Mouse (Mus musculus): ENCODE results near the gene Colgalt1. TPM values are rescaled to one million over a fixed set of nuclear protein-coding genes. Genes with fewer than 3 reads are reported as not detected.

Colgalt1 gene
- polyA plus RNA-seq, 1 experiment = 37.4 TPM

GRCm38 (mm10) chr8:71637149-71638095 lies 26.6 kb downstream of the Colgalt1 start:
- TF ChIP-seq CTCF (IDR thresholded peaks at IDR 0.05; ENCODE audit: control insufficient read depth, insufficient read depth, insufficient replicate concordance, low read depth, low read length) = no peak
- no peak for TF ChIP-seq POLR2A (IDR thresholded peaks at IDR 0.05; ENCODE audit: control insufficient read depth, low read depth, low read length)
- Histone ChIP-seq H3K27ac (ENCODE audit: control insufficient read depth, insufficient read depth, low read depth, low read length) (no peak overlapping the region), H3K4me1 (ENCODE audit: control insufficient read depth, insufficient read depth, low read length) (peaks cover 15% of the 10 kb centered on the region), H3K4me3 (ENCODE audit: control insufficient read depth, low read depth, low read length) (no peak overlapping the region), H3K27me3 (ENCODE audit: control insufficient read depth, insufficient read depth, low read length) (no peaks in the 10 kb centered on the region), H3K36me3 (ENCODE audit: control insufficient read depth, insufficient read depth, low read length) (no peaks in the 10 kb centered on the region)

GRCm38 (mm10) chr8:71638321-71638720 lies 27.5 kb downstream of the Colgalt1 start:
- Histone ChIP-seq H3K27ac (ENCODE audit: control insufficient read depth, insufficient read depth, low read depth, low read length) (no peak overlapping the region), H3K4me3 (ENCODE audit: control insufficient read depth, low read depth, low read length) (no peak overlapping the region), H3K36me3 (ENCODE audit: control insufficient read depth, insufficient read depth, low read length) (no peaks in the 10 kb centered on the region), H3K27me3 (ENCODE audit: control insufficient read depth, insufficient read depth, low read length) (no peaks in the 10 kb centered on the region), H3K4me1 (ENCODE audit: control insufficient read depth, insufficient read depth, low read length) (peaks cover 11% of the 10 kb centered on the region)
- TF ChIP-seq CTCF (IDR thresholded peaks at IDR 0.05; ENCODE audit: control insufficient read depth, insufficient read depth, insufficient replicate concordance, low read depth, low read length) = no peak
- TF ChIP-seq POLR2A (IDR thresholded peaks at IDR 0.05; ENCODE audit: control insufficient read depth, low read depth, low read length) = no peak

GRCm38 (mm10) chr8:71639318-71639717 lies 28.5 kb downstream of the Colgalt1 start:
- Histone ChIP-seq H3K36me3 (ENCODE audit: control insufficient read depth, insufficient read depth, low read length) (no peaks in the 10 kb centered on the region), H3K27me3 (ENCODE audit: control insufficient read depth, insufficient read depth, low read length) (no peaks in the 10 kb centered on the region), H3K4me1 (ENCODE audit: control insufficient read depth, insufficient read depth, low read length) (peaks cover 3% of the 10 kb centered on the region), H3K4me3 (ENCODE audit: control insufficient read depth, low read depth, low read length) (no peak overlapping the region), H3K27ac (ENCODE audit: control insufficient read depth, insufficient read depth, low read depth, low read length) (no peak overlapping the region)
- TF ChIP-seq CTCF (IDR thresholded peaks at IDR 0.05; ENCODE audit: control insufficient read depth, insufficient read depth, insufficient replicate concordance, low read depth, low read length) (no peak), POLR2A (IDR thresholded peaks at IDR 0.05; ENCODE audit: control insufficient read depth, low read depth, low read length) (no peak)

GRCm38 (mm10) chr8:71645510-71645909 lies 34.7 kb downstream of the Colgalt1 start:
- Histone ChIP-seq H3K36me3 (ENCODE audit: control insufficient read depth, insufficient read depth, low read length) (no peaks in the 10 kb centered on the region), H3K27ac (ENCODE audit: control insufficient read depth, insufficient read depth, low read depth, low read length) (no peak overlapping the region), H3K27me3 (ENCODE audit: control insufficient read depth, insufficient read depth, low read length) (no peaks in the 10 kb centered on the region), H3K4me1 (ENCODE audit: control insufficient read depth, insufficient read depth, low read length) (no peaks in the 10 kb centered on the region), H3K4me3 (ENCODE audit: control insufficient read depth, low read depth, low read length) (no peak overlapping the region)
- TF ChIP-seq CTCF (IDR thresholded peaks at IDR 0.05; ENCODE audit: control insufficient read depth, insufficient read depth, insufficient replicate concordance, low read depth, low read length) (no peak), POLR2A (IDR thresholded peaks at IDR 0.05; ENCODE audit: control insufficient read depth, low read depth, low read length) (no peak)

- TF ChIP-seq CTCF (IDR thresholded peaks at IDR 0.05; ENCODE audit: control insufficient read depth, insufficient read depth, insufficient replicate concordance, low read depth, low read length) (no peak), POLR2A (IDR thresholded peaks at IDR 0.05; ENCODE audit: control insufficient read depth, low read depth, low read length) (no peak)
- no peak overlapping the region for H3K27ac ChIP-seq (ENCODE audit: control insufficient read depth, insufficient read depth, low read depth, low read length)
- H3K4me1 ChIP-seq (ENCODE audit: control insufficient read depth, insufficient read depth, low read length) = peaks cover 6% of the 10 kb centered on the region
- H3K36me3 ChIP-seq (ENCODE audit: control insufficient read depth, insufficient read depth, low read length) = no peaks in the 10 kb centered on the region
- peak overlapping the region; percentile 51; the same call in 1 of the 2 replicates for H3K4me3 ChIP-seq (ENCODE audit: control insufficient read depth, low read depth, low read length)
- H3K27me3 ChIP-seq (ENCODE audit: control insufficient read depth, insufficient read depth, low read length) = no peaks in the 10 kb centered on the region
Measured at GRCm38 (mm10) chr8:71654600-71654999, 43.8 kb downstream of the Colgalt1 start.

GRCm38 (mm10) chr8:71657816-71658215 lies 47.0 kb downstream of the Colgalt1 start:
- Histone ChIP-seq H3K36me3 (ENCODE audit: control insufficient read depth, insufficient read depth, low read length) (no peaks in the 10 kb centered on the region), H3K27ac (ENCODE audit: control insufficient read depth, insufficient read depth, low read depth, low read length) (no peak overlapping the region), H3K4me3 (ENCODE audit: control insufficient read depth, low read depth, low read length) (no peak overlapping the region), H3K4me1 (ENCODE audit: control insufficient read depth, insufficient read depth, low read length) (peaks cover 11% of the 10 kb centered on the region), H3K27me3 (ENCODE audit: control insufficient read depth, insufficient read depth, low read length) (no peaks in the 10 kb centered on the region)
- TF ChIP-seq POLR2A (IDR thresholded peaks at IDR 0.05; ENCODE audit: control insufficient read depth, low read depth, low read length) (no peak), CTCF (IDR thresholded peaks at IDR 0.05; ENCODE audit: control insufficient read depth, insufficient read depth, insufficient replicate concordance, low read depth, low read length) (no peak)

GRCm38 (mm10) chr8:71658515-71659049 lies 47.8 kb downstream of the Colgalt1 start:
- Histone ChIP-seq H3K27me3 (ENCODE audit: control insufficient read depth, insufficient read depth, low read length) (no peaks in the 10 kb centered on the region), H3K36me3 (ENCODE audit: control insufficient read depth, insufficient read depth, low read length) (no peaks in the 10 kb centered on the region), H3K4me3 (ENCODE audit: control insufficient read depth, low read depth, low read length) (no peak overlapping the region), H3K4me1 (ENCODE audit: control insufficient read depth, insufficient read depth, low read length) (peaks cover 11% of the 10 kb centered on the region), H3K27ac (ENCODE audit: control insufficient read depth, insufficient read depth, low read depth, low read length) (no peak overlapping the region)
- TF ChIP-seq POLR2A (IDR thresholded peaks at IDR 0.05; ENCODE audit: control insufficient read depth, low read depth, low read length) (no peak), CTCF (IDR thresholded peaks at IDR 0.05; ENCODE audit: control insufficient read depth, insufficient read depth, insufficient replicate concordance, low read depth, low read length) (no peak)

All from testis, adult 2 months (tissue).